Mouse (Mus musculus): ENCODE data around the gene Cers6. TPM values are rescaled to one million over a fixed set of nuclear protein-coding genes. Genes with fewer than 3 reads are reported as not detected.

The Cers6 gene
- polyA plus RNA-seq, 1 experiment, result 17.8 TPM

- DNase-seq (ENCODE audit: low read depth), result no peak
Observed at GRCm38 (mm10) chr2:69113829-69114547, 252.7 kb downstream of the Cers6 start.

DNA sequence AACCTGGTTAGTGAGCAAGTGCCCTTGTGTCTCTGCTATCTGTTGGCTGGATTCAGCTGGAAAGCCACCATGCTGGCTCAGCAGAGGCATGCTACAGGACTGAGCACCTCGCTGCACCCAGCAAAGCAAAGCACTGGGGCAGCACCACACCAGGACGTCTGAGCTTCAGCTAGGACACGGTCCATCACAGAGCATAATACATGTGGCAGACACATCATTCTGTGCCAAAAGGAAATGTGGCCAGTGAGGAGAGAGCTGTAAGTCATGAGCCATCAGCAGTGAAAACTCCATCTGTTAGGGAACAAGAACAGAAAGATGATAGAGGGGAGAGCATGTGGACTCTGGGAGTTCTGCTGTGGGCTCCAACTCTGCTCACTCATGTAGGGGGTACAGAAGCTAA lies 254.7 kb downstream of the Cers6 start:
- no peak for DNase-seq (ENCODE audit: low read depth)

GRCm38 (mm10) chr2:69116767-69117166 lies 255.5 kb downstream of the Cers6 start:
- DNase-seq (ENCODE audit: low read depth), result no peak

- no peak for DNase-seq (ENCODE audit: low read depth)
Observed at GRCm38 (mm10) chr2:69118994-69119393, 257.8 kb downstream of the Cers6 start.

DNA sequence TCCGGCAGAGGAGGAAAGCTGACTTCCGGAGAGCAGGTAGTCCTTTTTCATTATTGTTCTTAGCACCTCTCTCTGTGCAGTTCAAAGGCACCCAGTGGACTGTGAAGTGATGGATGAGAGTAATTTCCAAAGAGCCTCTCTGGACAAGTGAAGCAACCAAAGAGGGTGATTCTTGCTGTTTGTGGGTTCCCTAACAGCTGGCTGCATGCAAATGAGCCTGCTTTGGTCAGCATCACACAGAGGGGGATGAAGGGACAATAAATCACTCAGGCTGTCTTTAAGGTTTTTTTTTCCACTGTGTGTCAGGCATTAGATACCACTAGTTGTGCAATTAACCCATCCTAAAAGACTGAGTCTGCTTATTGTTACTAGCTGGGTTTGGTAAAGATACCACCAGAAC lies 258.5 kb downstream of the Cers6 start:
- DNase-seq (ENCODE audit: low read depth), result no peak

GRCm38 (mm10) chr2:69121681-69122080 lies 260.4 kb downstream of the Cers6 start:
- no peak for DNase-seq (ENCODE audit: low read depth)

DNA sequence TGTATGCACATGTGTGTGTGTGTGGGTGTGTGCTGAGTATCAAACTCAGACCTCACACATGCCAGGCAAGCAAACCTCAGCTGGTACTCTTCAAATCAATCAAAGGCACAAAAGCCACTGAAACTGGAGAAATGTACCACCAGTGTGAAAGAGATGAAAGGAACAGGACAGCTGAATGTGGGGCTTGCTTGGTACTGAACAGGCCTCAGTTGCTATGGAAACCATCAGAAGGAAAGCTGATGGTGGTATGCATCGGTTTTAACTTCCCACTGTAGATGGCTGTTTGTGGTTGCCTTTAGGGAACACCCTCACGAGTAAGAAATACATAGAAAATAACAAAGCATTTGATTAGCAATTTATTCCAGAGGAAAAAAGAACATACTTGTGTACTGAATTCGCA lies 264.2 kb downstream of the Cers6 start:
- DNase-seq (ENCODE audit: low read depth), result no peak

GRCm38 (mm10) chr2:69128321-69128720 lies 267.1 kb downstream of the Cers6 start:
- no peak for DNase-seq (ENCODE audit: low read depth)

DNA sequence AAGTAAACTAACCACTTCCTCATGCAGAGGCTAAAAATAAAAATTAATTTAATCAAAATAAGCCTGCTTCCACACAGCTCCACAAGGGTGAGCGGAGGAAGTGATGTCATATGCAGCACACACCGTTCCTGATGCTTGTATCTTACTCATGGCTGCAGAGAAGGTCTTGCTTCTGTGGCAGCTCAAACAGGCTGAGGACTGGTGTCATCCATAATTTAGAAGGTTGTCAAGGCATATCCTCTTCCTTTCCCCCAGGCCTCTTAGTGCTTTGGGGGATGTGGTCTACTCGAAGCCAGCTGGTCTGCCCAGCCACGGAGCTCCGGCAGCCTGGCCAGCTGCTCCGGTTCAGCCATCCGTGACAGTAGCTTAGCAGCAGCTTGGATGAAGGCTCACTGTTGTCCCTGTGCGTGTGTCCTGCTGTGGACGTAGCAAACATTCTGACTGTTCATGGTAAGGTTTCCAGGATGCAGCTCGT lies 267.7 kb downstream of the Cers6 start:
- no peak for DNase-seq (ENCODE audit: low read depth)

- no peak for DNase-seq (ENCODE audit: low read depth)
Observed at GRCm38 (mm10) chr2:69129425-69130210, 268.4 kb downstream of the Cers6 start.

GRCm38 (mm10) chr2:69132046-69132445 lies 270.8 kb downstream of the Cers6 start:
- DNase-seq (ENCODE audit: low read depth), result no peak

- DNase-seq (ENCODE audit: low read depth), result no peak
Observed at GRCm38 (mm10) chr2:69132488-69133040, 271.3 kb downstream of the Cers6 start.

DNA sequence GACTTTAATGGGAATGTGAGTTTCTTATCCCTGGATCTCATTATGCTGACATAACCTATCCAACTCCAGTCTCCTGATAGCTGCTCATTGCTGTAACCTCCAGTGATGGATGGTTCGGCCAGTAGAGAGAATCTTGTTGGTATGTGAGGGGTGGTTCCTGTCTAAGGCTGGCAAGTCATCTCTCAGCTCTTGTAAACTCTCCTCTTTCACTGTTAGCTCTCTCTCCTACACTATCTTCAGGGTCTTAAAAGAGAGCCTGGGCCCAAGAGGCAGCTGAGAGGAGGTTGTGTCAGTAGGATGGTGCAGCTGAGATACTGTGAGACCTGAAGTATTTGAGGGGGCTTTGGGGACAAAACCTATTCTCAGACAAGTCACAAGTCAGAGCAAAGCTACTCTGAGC lies 272.9 kb downstream of the Cers6 start:
- no peak for DNase-seq (ENCODE audit: low read depth)

- no peak for DNase-seq (ENCODE audit: low read depth)
Observed at GRCm38 (mm10) chr2:69134937-69135336, 273.7 kb downstream of the Cers6 start.

- no peak for DNase-seq (ENCODE audit: low read depth)
Observed at GRCm38 (mm10) chr2:69135661-69136576, 274.7 kb downstream of the Cers6 start, which contains the start of gene Nostrin. Gene Nostrin (plus strand): TSS chr2:69135800.

GRCm38 (mm10) chr2:69137406-69138084 lies 276.3 kb downstream of the Cers6 start:
- DNase-seq (ENCODE audit: low read depth), result no peak

GRCm38 (mm10) chr2:69138759-69139158 lies 277.5 kb downstream of the Cers6 start:
- DNase-seq (ENCODE audit: low read depth), result no peak

DNA sequence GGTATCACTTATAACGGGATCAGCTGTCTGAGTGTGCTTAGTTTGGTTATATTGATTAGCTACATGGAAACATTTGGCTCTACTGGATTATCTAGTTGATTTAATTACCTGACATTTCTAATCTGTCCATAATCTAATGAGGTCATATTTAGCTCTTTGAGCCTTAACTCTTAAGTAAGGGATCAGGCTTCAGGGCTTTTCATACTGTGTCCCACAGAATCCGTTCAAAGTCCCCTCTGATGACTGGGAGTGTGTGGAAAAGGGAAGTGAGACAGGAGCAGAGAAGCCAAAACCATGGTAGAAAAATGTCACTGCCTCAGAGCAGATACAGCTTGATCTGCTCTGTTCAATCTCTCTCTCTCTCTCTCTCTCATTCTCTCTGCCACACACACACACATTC lies 279.0 kb downstream of the Cers6 start:
- DNase-seq (ENCODE audit: low read depth), result no peak

- no peak for DNase-seq (ENCODE audit: low read depth)
Observed at GRCm38 (mm10) chr2:69140816-69141215, 279.6 kb downstream of the Cers6 start.

- DNase-seq (ENCODE audit: low read depth), result no peak
Observed at GRCm38 (mm10) chr2:69148691-69149090, 287.4 kb downstream of the Cers6 start.

GRCm38 (mm10) chr2:69149154-69149553 lies 287.9 kb downstream of the Cers6 start:
- no peak for DNase-seq (ENCODE audit: low read depth)

Measured in gonadal fat pad, adult 2 months (tissue).